Mouse (Mus musculus): ENCODE measurements around the gene Etl4.

GRCm38 (mm10) chr2:20761320-20761719 is 851.7 kb downstream of the Etl4 start:
- TF ChIP-seq CTCF (IDR thresholded peaks at IDR 0.05; ENCODE audit: low read depth) (no peak), EP300 (IDR thresholded peaks at IDR 0.05; ENCODE audit: low read depth) (no peak)

Measured in heart, postnatal 0 days (tissue).